Mouse (Mus musculus) left cerebral cortex, postnatal 25 days (tissue): ENCODE data around the gene Mrpl54. TPM values are rescaled to one million over a fixed set of nuclear protein-coding genes. Genes with fewer than 3 reads are reported as not detected.

Source experiments
- DNase-seq, 2 experiments: peaks; one replicate each; pipeline ENCODE4 v3.0.0; 2022; ENCODE audit warnings: low spot score in 2 of 2, mixed read lengths in 1 of 2
- intact Hi-C: fragments of 180-260 bp; cut with DNase I; formaldehyde crosslinking; loops from one replicate; pipeline ENCODE4 v1.15.1; 2025
- total RNA-seq, 2 experiments: library from RNA; stranded (reverse); gene quantifications; 2 replicates each; pipeline ENCODE4 v1.2.3; 2021

Gene Mrpl54
- total RNA-seq, result 10 to 100 TPM; 42.5 to 47.3 TPM

- intact Hi-C loops, result no loop called here
- peak; percentile 96 to 98 for DNase-seq
These were observed at the start of gene Mrpl54, which contains the start of gene Apba3 for GRCm38 (mm10) chr10:81266211-81267105. Mrpl54 (minus strand) TSS chr10:81266934. Apba3 (plus strand) TSS chr10:81266960.

- intact Hi-C loops, result no loop called here
- no peak for DNase-seq
These were observed 48.9 kb upstream of the Mrpl54 start for GRCm38 (mm10) chr10:81315587-81315986.

- intact Hi-C loops, result no loop called here
These were observed 47.5 kb upstream of the Mrpl54 start for GRCm38 (mm10) chr10:81314201-81314600.

DNA sequence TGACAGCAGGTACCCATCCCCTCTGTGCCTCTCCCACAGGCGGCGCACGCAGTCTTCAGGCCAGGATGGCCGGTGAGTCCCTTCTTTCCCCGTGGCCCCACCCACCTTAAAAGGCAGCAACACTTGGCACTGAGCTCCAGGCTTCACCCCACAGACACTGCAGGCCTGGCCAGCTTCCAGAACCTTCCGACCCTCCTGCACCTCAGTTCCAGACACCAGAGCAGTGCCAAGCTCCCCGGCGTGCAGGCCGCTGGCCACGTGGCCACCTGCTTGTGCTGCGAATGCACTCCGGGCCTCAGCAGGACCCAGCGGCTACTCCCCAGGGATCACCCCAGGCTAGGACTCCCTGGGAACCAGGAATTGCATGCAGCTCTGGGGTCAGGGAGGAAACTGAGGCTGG lies 46.8 kb upstream of the Mrpl54 start:
- no peak for DNase-seq
- intact Hi-C loops, result no loop called here

More at GRCm38 (mm10) chr10:81314201-81314600, 47.5 kb upstream of the Mrpl54 start:
- DNase-seq, result no peak

GRCm38 (mm10) chr10:81309571-81309970 lies 42.8 kb upstream of the Mrpl54 start:
- intact Hi-C loops, result no loop called here
- no peak for DNase-seq

DNA sequence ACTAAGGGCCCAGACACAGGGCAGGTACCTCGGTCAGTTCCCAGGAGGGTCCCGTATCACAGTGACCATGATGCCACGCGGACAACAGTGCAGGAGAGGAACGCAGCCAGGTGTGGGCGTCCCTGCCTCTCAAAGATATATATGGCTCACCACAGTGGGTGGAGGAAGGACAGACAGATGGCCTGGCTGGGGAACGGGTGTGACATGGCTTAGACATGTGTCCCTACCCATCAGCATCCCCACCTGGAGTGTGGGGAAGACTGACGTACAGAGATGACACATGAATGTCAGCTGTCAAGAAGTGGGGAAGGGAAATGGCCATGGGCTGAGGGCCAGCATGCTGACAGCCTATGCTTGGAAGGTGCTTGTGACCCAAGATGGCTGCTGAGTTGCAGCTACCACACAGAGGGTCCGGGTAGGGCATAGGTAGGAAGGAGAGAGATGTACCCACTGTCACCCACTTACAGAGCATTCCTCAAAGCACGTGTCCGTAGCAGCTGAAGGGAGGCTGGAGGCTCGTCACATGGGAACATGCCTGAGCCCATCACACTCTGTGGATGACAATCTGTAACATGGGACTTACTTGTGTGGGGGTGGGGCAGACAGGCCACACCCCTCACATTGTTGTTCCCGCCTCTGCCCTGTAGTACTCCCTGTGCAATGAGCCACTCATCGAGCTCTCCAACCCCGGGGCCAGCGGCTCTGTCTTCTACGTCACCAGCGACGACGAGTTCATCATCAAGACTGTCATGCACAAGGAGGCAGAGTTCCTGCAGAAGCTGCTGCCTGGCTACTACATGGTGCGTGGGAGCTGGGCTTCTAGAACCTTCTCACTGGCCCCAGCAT lies 40.3 kb upstream of the Mrpl54 start:
- DNase-seq, result peak in 1 of 2 experiments; percentile 87

DNA sequence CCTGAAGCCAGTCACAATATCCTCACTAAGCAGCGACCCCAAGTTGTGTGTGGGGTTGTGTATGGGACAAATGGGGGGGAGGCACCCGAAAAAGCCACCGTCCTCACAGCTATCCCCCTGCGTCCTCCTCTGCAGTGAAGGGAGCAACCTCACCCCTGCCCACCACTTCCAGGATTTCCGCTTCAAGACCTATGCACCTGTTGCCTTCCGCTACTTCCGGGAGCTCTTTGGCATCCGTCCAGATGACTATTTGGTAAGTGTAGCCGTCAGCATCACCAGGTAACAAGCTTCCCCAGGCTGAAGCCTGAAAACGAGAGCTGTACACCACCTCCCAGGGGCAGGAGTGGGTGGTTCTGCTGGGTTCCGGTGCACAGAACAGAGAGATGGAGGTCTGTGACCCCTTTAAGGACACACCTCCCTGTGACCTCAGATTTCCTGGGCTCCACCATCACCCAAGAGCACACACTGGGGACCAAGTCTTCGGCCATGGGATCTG lies 39.5 kb upstream of the Mrpl54 start:
- intact Hi-C loops, result no loop called here
- no peak for DNase-seq

More for the DNA sequence above, 40.3 kb upstream of the Mrpl54 start:
- intact Hi-C loops, result loop anchor here (1.0 kb wide), 1 partner anchor 14 kb away; no protein-coding TSS in a partner anchor

GRCm38 (mm10) chr10:81305663-81306062 lies 38.9 kb upstream of the Mrpl54 start:
- intact Hi-C loops, result no loop called here
- DNase-seq, result no peak

DNA sequence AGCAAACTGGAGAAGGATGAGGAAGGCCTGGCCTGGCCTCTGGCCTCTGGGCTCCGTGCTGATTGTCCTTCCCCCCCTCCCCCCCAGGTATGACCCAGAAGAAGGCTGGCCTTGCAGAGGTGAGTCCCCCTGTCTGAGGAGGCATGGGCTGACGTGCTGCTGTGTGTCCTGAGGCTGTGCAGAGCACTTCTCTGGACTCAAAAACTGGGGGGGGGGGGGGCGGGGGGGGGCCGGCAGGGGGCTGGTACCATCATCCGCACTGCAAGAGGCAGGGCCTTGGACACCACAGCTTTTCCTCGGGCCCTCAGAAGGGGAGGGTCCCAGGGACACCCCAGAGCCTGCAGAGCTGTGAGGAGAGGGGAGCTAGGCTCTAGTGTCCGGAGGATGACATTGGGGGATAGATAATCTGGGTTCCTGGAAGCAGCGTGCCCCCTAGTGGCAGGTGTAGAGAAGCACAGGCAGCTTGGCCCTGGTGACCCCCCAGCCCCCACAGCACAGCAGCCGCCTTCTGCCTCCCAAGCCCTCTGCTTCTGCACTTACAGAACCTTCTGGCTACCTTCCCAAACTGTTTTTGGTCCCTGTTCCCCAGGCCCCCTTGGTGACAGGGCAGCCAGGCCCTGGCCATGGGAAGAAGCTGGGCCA lies 38.0 kb upstream of the Mrpl54 start:
- intact Hi-C loops, result no loop called here
- peak in 1 of 2 experiments; percentile 55 for DNase-seq

- intact Hi-C loops, result no loop called here
- DNase-seq, result no peak
These were observed 37.0 kb upstream of the Mrpl54 start for GRCm38 (mm10) chr10:81303761-81304160.

DNA sequence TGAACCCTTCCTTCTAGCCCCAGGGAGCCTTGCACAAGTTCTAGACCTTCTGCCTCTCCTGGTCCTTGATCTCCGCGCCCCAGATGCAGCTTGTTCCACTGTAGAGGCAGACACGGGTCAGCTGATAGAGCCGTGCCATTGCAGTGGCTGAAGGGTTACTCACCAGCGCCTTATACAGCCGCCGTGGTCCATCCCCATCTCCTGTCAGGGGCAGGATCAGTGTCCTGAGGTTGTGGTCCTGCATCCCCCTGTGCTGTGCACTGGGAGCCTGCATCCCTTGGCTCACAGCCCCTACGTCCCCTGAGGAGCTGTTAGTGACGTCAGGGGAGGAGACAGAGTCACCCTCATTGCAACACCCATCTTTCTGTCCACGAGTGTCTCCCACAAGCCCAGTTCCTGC lies 36.5 kb upstream of the Mrpl54 start:
- no peak for DNase-seq
- intact Hi-C loops, result no loop called here

GRCm38 (mm10) chr10:81302781-81303218 lies 36.1 kb upstream of the Mrpl54 start:
- intact Hi-C loops, result no loop called here
- DNase-seq, result peak; percentile 72 to 91

GRCm38 (mm10) chr10:81302288-81302687 lies 35.6 kb upstream of the Mrpl54 start:
- intact Hi-C loops, result no loop called here

DNA sequence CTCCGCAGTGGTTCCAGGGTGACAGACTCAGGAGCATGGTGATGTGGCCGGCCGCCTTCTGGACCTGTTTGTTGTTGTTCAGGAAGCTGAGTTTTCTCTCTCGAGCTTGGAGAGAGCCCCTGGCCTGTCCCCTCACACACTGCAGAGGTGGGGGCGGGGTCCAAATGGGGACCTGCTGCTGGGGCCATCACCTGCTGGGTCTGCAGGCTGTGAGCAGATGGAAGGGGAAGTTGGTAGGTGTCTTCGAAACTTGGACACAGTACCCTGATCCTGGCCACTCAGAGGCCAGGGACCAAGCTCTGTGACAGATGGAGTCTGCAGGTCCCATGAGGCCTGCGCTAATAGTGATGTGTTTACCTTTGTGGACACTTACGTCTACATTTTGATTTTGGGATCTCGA lies 34.6 kb upstream of the Mrpl54 start:
- no peak for DNase-seq
- intact Hi-C loops, result no loop called here

More at GRCm38 (mm10) chr10:81302288-81302687, 35.6 kb upstream of the Mrpl54 start:
- DNase-seq, result no peak

DNA sequence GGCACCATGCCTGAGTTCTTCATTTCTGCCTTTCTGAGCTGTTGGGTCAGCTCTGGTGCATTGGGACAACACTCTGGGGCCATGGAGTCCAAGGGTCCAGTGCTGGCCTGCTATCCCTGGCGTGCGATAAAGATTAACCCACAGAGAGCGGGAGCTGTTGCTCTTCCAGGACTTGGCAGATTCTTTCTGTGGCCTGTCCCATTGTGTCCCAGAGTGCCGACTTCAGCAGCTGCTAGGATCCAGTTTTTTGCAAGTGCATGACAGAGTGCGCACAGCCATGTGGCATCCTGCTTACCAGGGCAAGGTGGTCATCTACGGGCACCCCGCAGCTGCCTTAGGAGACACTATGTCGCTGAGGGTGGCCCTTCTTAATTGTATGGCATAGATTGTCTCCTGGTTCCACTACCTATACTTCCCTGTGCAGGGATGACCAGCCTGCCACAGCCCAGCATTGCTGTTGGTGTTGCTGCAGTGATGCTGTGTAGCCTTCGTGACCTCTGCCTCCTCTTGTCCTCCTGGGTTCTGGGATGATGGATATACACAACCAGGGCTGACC lies 33.7 kb upstream of the Mrpl54 start:
- DNase-seq, result no peak
- intact Hi-C loops, result no loop called here

DNA sequence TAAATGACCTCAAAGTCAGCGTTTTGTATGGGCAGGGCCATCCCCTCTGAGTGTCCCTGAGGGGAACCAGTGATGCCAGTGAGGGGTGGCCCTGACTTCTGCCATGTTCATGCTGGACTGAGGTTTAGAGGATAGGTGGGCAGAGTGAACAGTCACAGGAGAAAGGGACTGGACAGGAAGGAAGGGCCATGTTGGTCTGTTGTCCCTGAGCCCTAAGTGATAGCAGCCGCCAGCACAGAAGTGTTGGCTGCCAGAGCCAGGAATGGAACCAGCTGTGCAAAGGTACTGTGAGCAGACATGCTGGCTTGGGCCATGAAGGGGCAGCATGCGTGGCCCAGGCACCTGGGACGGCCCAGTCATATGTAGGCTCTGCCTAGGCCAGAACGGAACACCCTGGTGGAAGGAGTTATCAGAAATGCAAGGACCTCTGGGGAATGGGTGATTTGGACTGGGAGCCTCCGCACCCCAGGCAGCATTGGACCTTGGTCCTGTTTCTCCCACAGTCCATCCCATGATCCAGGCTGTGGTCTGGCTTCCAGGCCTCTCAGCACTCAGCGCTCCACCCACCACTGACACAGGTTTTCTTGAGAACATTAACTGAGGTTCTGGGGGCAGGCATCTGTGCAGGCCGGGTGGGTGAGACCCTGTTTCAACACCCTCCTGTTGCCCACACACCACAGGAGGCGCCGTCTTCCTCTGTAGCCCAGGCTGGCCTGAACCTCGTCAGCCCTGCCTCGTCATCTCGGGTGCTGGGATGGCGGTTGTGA lies 33.0 kb upstream of the Mrpl54 start:
- intact Hi-C loops, result no loop called here

DNA sequence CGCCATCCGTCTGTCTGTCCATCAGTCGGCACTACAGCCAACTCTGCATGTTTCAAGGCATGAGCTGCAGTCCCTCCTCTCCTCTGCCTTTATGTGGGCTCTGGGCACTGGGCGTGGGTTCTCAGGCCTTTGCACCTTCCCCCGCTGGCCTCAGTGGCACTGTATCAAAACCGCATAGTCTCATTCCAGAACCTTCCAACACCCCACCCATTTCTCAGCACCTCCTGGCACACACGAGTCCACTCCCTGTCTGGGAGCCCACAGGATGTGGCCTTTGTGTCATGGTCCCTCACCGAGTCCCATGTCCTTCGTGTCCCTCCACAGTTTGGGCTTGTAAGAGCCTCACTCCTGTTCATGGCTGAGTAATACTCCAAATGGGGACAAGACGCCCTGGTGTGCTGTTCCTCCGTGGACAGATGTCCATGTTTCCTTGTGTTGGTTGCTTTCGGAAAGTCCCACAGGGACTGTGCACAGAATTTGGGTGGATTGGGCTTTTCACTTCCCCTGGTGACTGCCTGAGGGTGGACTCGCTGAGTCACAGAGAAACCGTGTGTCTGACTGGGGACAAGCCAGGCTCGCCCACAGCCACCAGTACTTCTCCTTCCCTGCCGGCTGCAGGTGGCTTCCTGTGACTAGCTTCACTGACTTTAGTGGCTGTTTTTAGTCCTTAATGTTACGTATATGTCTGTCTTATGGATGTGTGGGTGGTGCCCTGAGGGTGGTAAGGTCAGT lies 31.8 kb upstream of the Mrpl54 start:
- DNase-seq, result peak in 1 of 2 experiments; percentile 93
- intact Hi-C loops, result no loop called here

More for the DNA sequence above, 33.0 kb upstream of the Mrpl54 start:
- DNase-seq, result no peak

DNA sequence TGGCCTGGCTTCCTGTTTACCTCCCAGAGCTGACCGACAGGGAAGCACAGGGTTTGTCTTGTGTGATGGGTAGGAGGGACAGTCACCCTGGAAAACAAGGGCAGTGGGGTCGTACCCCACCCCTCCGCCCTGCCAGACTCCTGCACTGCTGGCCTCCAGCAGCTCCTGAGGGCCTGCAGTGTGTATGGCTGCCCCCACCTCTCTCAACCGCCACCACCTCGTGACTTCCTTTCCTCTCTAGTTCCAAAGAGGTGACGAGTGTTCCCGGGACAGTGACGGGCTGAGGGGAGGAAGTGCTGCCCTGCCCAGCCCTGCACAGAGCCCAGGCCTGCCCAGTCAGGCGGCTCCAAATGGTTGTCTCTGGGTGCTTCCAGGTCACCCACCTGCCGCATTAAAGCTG lies 31.1 kb upstream of the Mrpl54 start:
- no peak for DNase-seq
- intact Hi-C loops, result no loop called here
